Mouse (Mus musculus): ENCODE measurements at regions not wholly inside any gene's neighbourhood (a gene's known extent, or its start where the extent isn't known, plus 50 kb on each side); places are given as distances from the start of the nearest gene placed in this dataset.
"Not testable (repeated sequence)": the region's sequence is repeated elsewhere in the genome, so short reads cannot be mapped to it uniquely, and the experiment has no call there.

- in situ Hi-C loops (cut with MboI, MseI) = no loop called here
Observed at GRCm38 (mm10) chr12:106308291-106308955, 298.4 kb downstream of the Vrk1 start.

GRCm38 (mm10) chr12:106308956-106309610 lies 299.1 kb downstream of the Vrk1 start:
- in situ Hi-C loops (cut with MboI, MseI) = no loop called here

GRCm38 (mm10) chr12:106310171-106310570 lies 300.1 kb downstream of the Vrk1 start:
- in situ Hi-C loops (cut with MboI, MseI) = no loop called here

GRCm38 (mm10) chr12:106310585-106311319 lies 300.7 kb downstream of the Vrk1 start:
- in situ Hi-C loops (cut with MboI, MseI) = no loop called here

GRCm38 (mm10) chr12:106311320-106311825 lies 301.3 kb downstream of the Vrk1 start:
- in situ Hi-C loops (cut with MboI, MseI) = no loop called here

GRCm38 (mm10) chr12:106311831-106312600 lies 302.0 kb downstream of the Vrk1 start:
- in situ Hi-C loops (cut with MboI, MseI) = no loop called here

- in situ Hi-C loops (cut with MboI, MseI) = no loop called here
Observed at GRCm38 (mm10) chr12:106317738-106318137, 307.7 kb downstream of the Vrk1 start.

- in situ Hi-C loops (cut with MboI, MseI) = no loop called here
Observed at GRCm38 (mm10) chr12:106321511-106321910, 311.5 kb downstream of the Vrk1 start.

GRCm38 (mm10) chr12:106326611-106327010 lies 316.6 kb downstream of the Vrk1 start:
- in situ Hi-C loops (cut with MboI, MseI) = no loop called here

- in situ Hi-C loops (cut with MboI, MseI) = no loop called here
Observed at GRCm38 (mm10) chr12:106327351-106327750, 317.3 kb downstream of the Vrk1 start.

- in situ Hi-C loops (cut with MboI, MseI) = no loop called here
Observed at GRCm38 (mm10) chr12:106357867-106358266, 347.8 kb downstream of the Vrk1 start.

- in situ Hi-C loops (cut with MboI, MseI) = not testable (repeated sequence)
Observed at GRCm38 (mm10) chr12:106361646-106362045, 351.6 kb downstream of the Vrk1 start.

- in situ Hi-C loops (cut with MboI, MseI) = no loop called here
Observed at GRCm38 (mm10) chr12:106374840-106375375, 364.9 kb downstream of the Vrk1 start.

GRCm38 (mm10) chr12:106375886-106376285 lies 365.9 kb downstream of the Vrk1 start:
- in situ Hi-C loops (cut with MboI, MseI) = no loop called here

GRCm38 (mm10) chr12:106376783-106377182 lies 366.8 kb downstream of the Vrk1 start:
- in situ Hi-C loops (cut with MboI, MseI) = no loop called here

- in situ Hi-C loops (cut with MboI, MseI) = no loop called here
Observed at GRCm38 (mm10) chr12:106377281-106377680, 367.3 kb downstream of the Vrk1 start.

GRCm38 (mm10) chr12:106377761-106378160 lies 367.7 kb downstream of the Vrk1 start:
- in situ Hi-C loops (cut with MboI, MseI) = no loop called here

GRCm38 (mm10) chr12:106378303-106379075 lies 368.5 kb downstream of the Vrk1 start:
- in situ Hi-C loops (cut with MboI, MseI) = no loop called here

- in situ Hi-C loops (cut with MboI, MseI) = no loop called here
Observed at GRCm38 (mm10) chr12:106379151-106379594, 369.1 kb downstream of the Vrk1 start.

- in situ Hi-C loops (cut with MboI, MseI) = no loop called here
Observed at GRCm38 (mm10) chr12:106379779-106380178, 369.8 kb downstream of the Vrk1 start.

- in situ Hi-C loops (cut with MboI, MseI) = no loop called here
Observed at GRCm38 (mm10) chr12:106381821-106382220, 371.8 kb downstream of the Vrk1 start.
